23 mouse cellular contexts compared by ENCODE assay signal in the genomic region with DNA sequence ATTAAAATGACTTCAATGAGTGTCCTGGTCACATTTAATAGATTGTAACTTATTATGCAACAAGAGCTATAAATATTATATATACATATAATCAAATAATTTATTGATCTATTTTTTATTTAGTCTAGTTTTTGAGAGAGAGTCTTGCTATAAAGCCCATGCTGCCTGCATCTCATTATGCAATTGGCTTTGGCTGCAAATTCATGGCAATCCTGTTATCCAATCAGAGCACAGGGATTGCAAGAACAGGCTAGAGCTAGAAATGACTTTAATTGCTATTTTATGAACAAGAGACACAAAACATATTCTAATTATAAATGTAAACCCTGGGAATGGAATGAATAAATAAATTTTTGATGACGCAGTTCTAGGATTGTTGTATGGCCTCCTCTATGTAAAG.
DNase-seq lines count a peak whose midpoint lies in the region; ATAC-seq and TF ChIP-seq lines count a peak whose summit lies in the region.
"Had no signal": no experiment of that assay in that cellular context is flagged by ENCODE, and none has a peak within 500 bp of the region (broad histone marks: within the 10 kb centered on the region; RNA-seq: fewer than 3 reads in every experiment).

No protein-coding gene starts in this region.

- H3K27ac ChIP-seq in forebrain, embryonic 13.5 days, result no peak overlapping the region
- no peak overlapping the region for H3K27ac ChIP-seq in forebrain, embryonic 10.5 days
- no peak overlapping the region for H3K27ac ChIP-seq in forebrain, embryonic 14.5 days (ENCODE audit: low read depth, low read length)
- no peak overlapping the region for H3K27ac ChIP-seq in forebrain, postnatal 0 days (ENCODE audit: low read depth, low read length)
- no peak overlapping the region for H3K27ac ChIP-seq in midbrain, embryonic 14.5 days (replicated peaks; ENCODE audit: low read depth, low read length)
- no peak overlapping the region for H3K27ac ChIP-seq in midbrain, embryonic 16.5 days (ENCODE audit: low read length)

- no peak overlapping the region for H3K9ac ChIP-seq in forebrain, embryonic 13.5 days
- no peak overlapping the region for H3K9ac ChIP-seq in forebrain, embryonic 14.5 days (ENCODE audit: low read length)
- no peak overlapping the region for H3K9ac ChIP-seq in forebrain, postnatal 0 days
- no peak overlapping the region for H3K9ac ChIP-seq in midbrain, embryonic 14.5 days (replicated peaks; ENCODE audit: low read length)
- H3K9ac ChIP-seq in midbrain, embryonic 16.5 days (ENCODE audit: low read depth, low read length), result no peak overlapping the region

- peak; percentile 55; the same call in 1 of the 2 replicates for ATAC-seq in forebrain, embryonic 13.5 days
- ATAC-seq in forebrain, embryonic 14.5 days, result peak; percentile 55; the same call in 1 of the 2 replicates
- ATAC-seq in forebrain, postnatal 0 days, result no peak
- no peak for ATAC-seq in midbrain, embryonic 14.5 days (ENCODE audit: low FRiP score, low TSS enrichment)
- no peak for ATAC-seq in midbrain, embryonic 16.5 days
- ATAC-seq: activated CD4-positive, CD25-positive, alpha-beta regulatory T cell, adult 4 months; CD4-positive, CD25-positive, alpha-beta regulatory T cell, adult 4 months; Patski had no signal

- H3K36me3 ChIP-seq in forebrain, embryonic 13.5 days (ENCODE audit: poor library complexity, severe bottlenecking), result no peaks in the 10 kb centered on the region
- no peaks in the 10 kb centered on the region for H3K36me3 ChIP-seq in forebrain, embryonic 10.5 days (replicated peaks)
- no peaks in the 10 kb centered on the region for H3K36me3 ChIP-seq in forebrain, embryonic 14.5 days (ENCODE audit: control insufficient read depth, insufficient read depth, low read length)
- no peaks in the 10 kb centered on the region for H3K36me3 ChIP-seq in forebrain, postnatal 0 days (ENCODE audit: insufficient read depth)
- no peaks in the 10 kb centered on the region for H3K36me3 ChIP-seq in midbrain, embryonic 14.5 days (ENCODE audit: control insufficient read depth, insufficient read depth, low read length)
- H3K36me3 ChIP-seq in midbrain, embryonic 16.5 days (ENCODE audit: control insufficient read depth, insufficient read depth, low read length), result no peaks in the 10 kb centered on the region
- H3K36me3 ChIP-seq: G1E had no signal

- no peaks in the 10 kb centered on the region for H3K4me1 ChIP-seq in forebrain, embryonic 13.5 days
- no peaks in the 10 kb centered on the region for H3K4me1 ChIP-seq in forebrain, embryonic 10.5 days
- H3K4me1 ChIP-seq in forebrain, embryonic 14.5 days (ENCODE audit: control insufficient read depth, insufficient read depth, low read length), result no peaks in the 10 kb centered on the region
- no peaks in the 10 kb centered on the region for H3K4me1 ChIP-seq in forebrain, postnatal 0 days (ENCODE audit: insufficient read depth)
- no peaks in the 10 kb centered on the region for H3K4me1 ChIP-seq in midbrain, embryonic 14.5 days (ENCODE audit: control insufficient read depth, insufficient read depth, low read length)
- no peaks in the 10 kb centered on the region for H3K4me1 ChIP-seq in midbrain, embryonic 16.5 days (ENCODE audit: control insufficient read depth, insufficient read depth, low read length)
- no peaks in the 10 kb centered on the region for H3K4me1 ChIP-seq in lung, adult 2 months (ENCODE audit: control insufficient read depth, insufficient read depth, low read length)

- no peaks in the 10 kb centered on the region for H3K9me3 ChIP-seq in forebrain, embryonic 13.5 days (replicated peaks)
- H3K9me3 ChIP-seq in forebrain, embryonic 10.5 days, result no peaks in the 10 kb centered on the region
- no peaks in the 10 kb centered on the region for H3K9me3 ChIP-seq in forebrain, embryonic 14.5 days (replicated peaks; ENCODE audit: control insufficient read depth, low read length)
- no peaks in the 10 kb centered on the region for H3K9me3 ChIP-seq in forebrain, postnatal 0 days (ENCODE audit: low read length)
- no peaks in the 10 kb centered on the region for H3K9me3 ChIP-seq in midbrain, embryonic 14.5 days (ENCODE audit: control insufficient read depth, low read length)
- H3K9me3 ChIP-seq in midbrain, embryonic 16.5 days (replicated peaks; ENCODE audit: control insufficient read depth, low read length, poor library complexity, severe bottlenecking), result no peaks in the 10 kb centered on the region

- TF ChIP-seq CTCF in forebrain, postnatal 0 days (IDR thresholded peaks at IDR 0.05; ENCODE audit: low read depth), result no peak
- TF ChIP-seq CTCF in brain, embryonic 14.5 days (IDR thresholded peaks at IDR 0.05; ENCODE audit: borderline replicate concordance, extremely low read depth, insufficient read depth, insufficient read length), result no peak
- TF ChIP-seq CTCF in lung, adult 2 months (IDR thresholded peaks at IDR 0.05; ENCODE audit: insufficient read depth, low read length), result no peak

- WGBS in forebrain, embryonic 13.5 days, result 82% methylated on average over 1 of the region's 1 CpGs
- 96% methylated on average over 1 of the region's 1 CpGs for WGBS in forebrain, embryonic 10.5 days
- 82% methylated on average over 1 of the region's 1 CpGs for WGBS in forebrain, embryonic 14.5 days
- 78% methylated on average over 1 of the region's 1 CpGs for WGBS in forebrain, postnatal 0 days
- WGBS in midbrain, embryonic 14.5 days, result 90% methylated on average over 1 of the region's 1 CpGs
- 85% methylated on average over 1 of the region's 1 CpGs for WGBS in midbrain, embryonic 16.5 days
- 95% methylated on average over 1 of the region's 1 CpGs for WGBS in lung, adult 2 months

- TF ChIP-seq POLR2A in brain, embryonic 14.5 days (IDR thresholded peaks at IDR 0.05; ENCODE audit: borderline replicate concordance, extremely low read depth, insufficient read depth, insufficient read length, poor library complexity, severe bottlenecking), result no peak
- TF ChIP-seq POLR2A in lung, adult 2 months (IDR thresholded peaks at IDR 0.05; ENCODE audit: borderline replicate concordance, extremely low read depth, low read depth, low read length), result no peak

- DNase-seq in forebrain, embryonic 10.5 days (ENCODE audit: extremely low spot score, low spot score), result no peak
- peak; percentile 20 for DNase-seq in forebrain, embryonic 14.5 days (ENCODE audit: low spot score)
- no peak for DNase-seq in forebrain, postnatal 0 days
- DNase-seq in midbrain, embryonic 14.5 days, result peak; percentile 4
- DNase-seq in brain, embryonic 14.5 days (ENCODE audit: low read depth), result peak; percentile 29
- DNase-seq in lung, adult 2 months, result no peak
- DNase-seq: adrenal gland, adult 2 months; adrenal gland, adult 8-10 months; adrenal gland, postnatal 10 days; adrenal gland, postnatal 14 days; adrenal gland, postnatal 25 days; adrenal gland, postnatal 36 days; B cell, adult 2 months; cerebellum, adult 11 months; cerebellum, adult 11-12 months; cerebellum, adult 18-20 months had no signal

- no peak overlapping the region for H3K4me2 ChIP-seq in forebrain, embryonic 13.5 days
- H3K4me2 ChIP-seq in forebrain, embryonic 14.5 days (ENCODE audit: low read length), result no peak overlapping the region
- H3K4me2 ChIP-seq in forebrain, postnatal 0 days (ENCODE audit: low read depth), result no peak overlapping the region
- H3K4me2 ChIP-seq in midbrain, embryonic 14.5 days (ENCODE audit: low read length), result no peak overlapping the region
- H3K4me2 ChIP-seq in midbrain, embryonic 16.5 days (ENCODE audit: low read length), result no peak overlapping the region

- no peaks in the 10 kb centered on the region for H3K27me3 ChIP-seq in forebrain, embryonic 13.5 days
- no peaks in the 10 kb centered on the region for H3K27me3 ChIP-seq in forebrain, embryonic 10.5 days (ENCODE audit: poor library complexity, severe bottlenecking)
- no peaks in the 10 kb centered on the region for H3K27me3 ChIP-seq in forebrain, embryonic 14.5 days (replicated peaks; ENCODE audit: control insufficient read depth, insufficient read depth, low read length)
- H3K27me3 ChIP-seq in forebrain, postnatal 0 days (ENCODE audit: insufficient read depth, low read length), result no peaks in the 10 kb centered on the region
- no peaks in the 10 kb centered on the region for H3K27me3 ChIP-seq in midbrain, embryonic 14.5 days (ENCODE audit: control insufficient read depth, insufficient read depth, low read length)
- no peaks in the 10 kb centered on the region for H3K27me3 ChIP-seq in midbrain, embryonic 16.5 days (ENCODE audit: control insufficient read depth, insufficient read depth, low read depth, low read length)
- H3K27me3 ChIP-seq: CH12.LX, Patski had no signal

- no peak overlapping the region for H3K4me3 ChIP-seq in forebrain, embryonic 13.5 days
- H3K4me3 ChIP-seq in forebrain, embryonic 10.5 days, result no peak overlapping the region
- no peak overlapping the region for H3K4me3 ChIP-seq in forebrain, embryonic 14.5 days (ENCODE audit: low read depth, low read length)
- H3K4me3 ChIP-seq in forebrain, postnatal 0 days (ENCODE audit: low read depth, low read length), result no peak overlapping the region
- no peak overlapping the region for H3K4me3 ChIP-seq in midbrain, embryonic 14.5 days (replicated peaks; ENCODE audit: low read depth, low read length)
- no peak overlapping the region for H3K4me3 ChIP-seq in midbrain, embryonic 16.5 days (ENCODE audit: low read depth, low read length)
- no peak overlapping the region for H3K4me3 ChIP-seq in lung, adult 2 months (replicated peaks; ENCODE audit: extremely low read depth, low read depth, low read length)

Comparison
In these comparisons a context has a peak if more than half of its experiments do, and no peak if none do; other contexts are left out.
1. ATAC-seq: peak in forebrain, embryonic 13.5 days (single experiment) and forebrain, embryonic 14.5 days (single experiment); none in forebrain, postnatal 0 days (single experiment), midbrain, embryonic 14.5 days (single experiment) and midbrain, embryonic 16.5 days (single experiment).
2. DNase-seq: peak in forebrain, embryonic 14.5 days (single experiment), midbrain, embryonic 14.5 days (single experiment) and brain, embryonic 14.5 days (single experiment); none in forebrain, embryonic 10.5 days (single experiment), forebrain, postnatal 0 days (single experiment) and lung, adult 2 months (single experiment).